Mouse (Mus musculus) myocyte (in vitro differentiated cells): Measurements from ENCODE around the gene Fads3. TPM values are rescaled to one million over a fixed set of nuclear protein-coding genes. Genes with fewer than 3 reads are reported as not detected.
A peak's percentile ranks its signal among the peaks of the same experiment; 100 is the strongest.

ENCODE experiments used
- H3K27me3 ChIP-seq: one replicate; pipeline ENCODE4 v1.6.1; 2011; ENCODE audit not compliant: control insufficient read depth, insufficient read depth, insufficient read length
- H3K36me3 ChIP-seq: one replicate; pipeline ENCODE4 v1.6.1; 2011; ENCODE audit not compliant: control insufficient read depth, insufficient read depth
- H3K4me2 ChIP-seq: one replicate; pipeline ENCODE4 v1.6.1; 2011; ENCODE audit warnings: low read depth, control low read depth
- H3K4me3 ChIP-seq: one replicate; pipeline ENCODE4 v1.5.1; 2011; ENCODE audit warnings: mild to moderate bottlenecking, control low read depth, moderate library complexity
- H3K79me2 ChIP-seq: one replicate; pipeline ENCODE4 v1.6.1; 2011; ENCODE audit not compliant: control insufficient read depth, insufficient read depth
- H3ac ChIP-seq: one replicate; pipeline ENCODE4 v1.6.1; 2011; ENCODE audit not compliant: control insufficient read depth, insufficient read length
- CEBPB ChIP-seq: IDR thresholded peaks from 2 replicates; pipeline ENCODE4 v1.6.1; 2011; ENCODE audit warnings: mild to moderate bottlenecking, moderate library complexity; ENCODE audit not compliant: poor library complexity, insufficient read depth, severe bottlenecking
- E2F4 ChIP-seq: IDR thresholded peaks from one replicate; pipeline ENCODE4 v1.6.1; 2011; ENCODE audit warnings: mild to moderate bottlenecking, control low read depth, moderate library complexity; ENCODE audit not compliant: insufficient read depth
- MAX ChIP-seq: IDR thresholded peaks from one replicate; pipeline ENCODE4 v1.6.1; 2011; ENCODE audit warnings: low read depth, mild to moderate bottlenecking, control low read depth
- MYOD1 ChIP-seq, 3 experiments: IDR thresholded peaks; one replicate each; pipeline ENCODE4 v1.6.1; 2011; ENCODE audit warnings: control low read depth in 2 of 3, low read depth in 2 of 3, mild to moderate bottlenecking in 2 of 3, moderate library complexity in 1 of 3; ENCODE audit not compliant: insufficient read length in 2 of 3, control insufficient read depth in 1 of 3
- MYOG ChIP-seq, 3 experiments: IDR thresholded peaks; one replicate each; pipeline ENCODE4 v1.6.1; 2011; ENCODE audit warnings: control low read depth in 2 of 3, low read depth in 2 of 3, mild to moderate bottlenecking in 2 of 3; ENCODE audit not compliant: insufficient read length in 2 of 3, control insufficient read depth in 1 of 3, insufficient read depth in 1 of 3
- POLR2A ChIP-seq: IDR thresholded peaks from one replicate; pipeline ENCODE4 v1.6.1; 2011; ENCODE audit warnings: low read depth, mild to moderate bottlenecking, control low read depth, moderate library complexity; ENCODE audit not compliant: insufficient read length
- POLR2AphosphoS2 ChIP-seq: IDR thresholded peaks from one replicate; pipeline ENCODE4 v1.6.1; 2011; ENCODE audit warnings: low read depth, control low read depth; ENCODE audit not compliant: insufficient read length
- REST ChIP-seq: IDR thresholded peaks from one replicate; pipeline ENCODE4 v1.6.1; 2011; ENCODE audit warnings: mild to moderate bottlenecking, control low read depth, moderate library complexity; ENCODE audit not compliant: insufficient read depth, insufficient read length
- SRF ChIP-seq: IDR thresholded peaks from one replicate; pipeline ENCODE4 v1.6.1; 2011; ENCODE audit warnings: low read depth; ENCODE audit not compliant: control insufficient read depth, insufficient read length
- TCF12 ChIP-seq: IDR thresholded peaks from one replicate; pipeline ENCODE4 v1.6.1; 2011; ENCODE audit warnings: mild to moderate bottlenecking, control low read depth; ENCODE audit not compliant: poor library complexity, insufficient read depth, severe bottlenecking
- TCF3 ChIP-seq: IDR thresholded peaks from one replicate; pipeline ENCODE4 v1.6.1; 2011; ENCODE audit warnings: low read depth, control low read depth; ENCODE audit not compliant: insufficient read length
- USF1 ChIP-seq: IDR thresholded peaks from one replicate; pipeline ENCODE4 v1.6.1; 2011; ENCODE audit warnings: low read depth, mild to moderate bottlenecking, control low read depth, moderate library complexity
- polyA plus RNA-seq: library from polyadenylated mRNA; unstranded; fragments of >200 nt; fragmentation: generic; extraction: Trizol; gene quantifications from one replicate; pipeline ENCODE4 v1.2.1, GENCODE M21; 2012; ENCODE audit warnings: missing spikeins

Fads3 gene
- polyA plus RNA-seq, 1 experiment = 557 TPM

GRCm38 (mm10) chr19:9998063-9998416 lies 43.3 kb upstream of the Fads3 start:
- Histone ChIP-seq H3K4me2 (no peak overlapping the region), H3K36me3 (no peaks in the 10 kb centered on the region), H3K4me3 (no peak overlapping the region), H3K27me3 (no peaks in the 10 kb centered on the region), H3ac (no peak overlapping the region), H3K79me2 (no peaks in the 10 kb centered on the region)
- TF ChIP-seq TCF12 (no peak), TCF3 (no peak), MYOG (IDR thresholded peaks at IDR 0.05; ENCODE audit: control insufficient read depth in 1 of 3, insufficient read depth in 1 of 3, insufficient read length in 2 of 3, low read depth in 2 of 3) (no peak), SRF (no peak), REST (no peak), MYOD1 (IDR thresholded peaks at IDR 0.05; ENCODE audit: control insufficient read depth in 1 of 3, insufficient read length in 2 of 3, low read depth in 2 of 3) (no peak), E2F4 (no peak), CEBPB (no peak), MAX (no peak), USF1 (no peak)

- Histone ChIP-seq H3K79me2 (no peaks in the 10 kb centered on the region), H3ac (no peak overlapping the region), H3K36me3 (no peaks in the 10 kb centered on the region), H3K4me2 (no peak overlapping the region), H3K4me3 (no peak overlapping the region), H3K27me3 (no peaks in the 10 kb centered on the region)
- TF ChIP-seq REST (no peak), E2F4 (no peak), MYOD1 (IDR thresholded peaks at IDR 0.05; ENCODE audit: control insufficient read depth in 1 of 3, insufficient read length in 2 of 3, low read depth in 2 of 3) (no peak), CEBPB (no peak), USF1 (no peak), MAX (no peak)
Observed at GRCm38 (mm10) chr19:9998736-9999486, 42.5 kb upstream of the Fads3 start.

- Histone ChIP-seq H3K36me3 (no peaks in the 10 kb centered on the region), H3K4me2 (no peak overlapping the region), H3ac (no peak overlapping the region), H3K4me3 (no peak overlapping the region), H3K79me2 (no peaks in the 10 kb centered on the region), H3K27me3 (no peaks in the 10 kb centered on the region)
- TF ChIP-seq MYOG (IDR thresholded peaks at IDR 0.05; ENCODE audit: control insufficient read depth in 1 of 3, insufficient read depth in 1 of 3, insufficient read length in 2 of 3, low read depth in 2 of 3) (no peak), MYOD1 (IDR thresholded peaks at IDR 0.05; ENCODE audit: control insufficient read depth in 1 of 3, insufficient read length in 2 of 3, low read depth in 2 of 3) (peak in 1 of 3 experiments; percentile 28), USF1 (no peak)
Observed at GRCm38 (mm10) chr19:10000330-10000729, 41.0 kb upstream of the Fads3 start.

- Histone ChIP-seq H3K4me3 (no peak within 1 kb of the TSS), H3K79me2 (no peaks in the 10 kb centered on the region), H3K36me3 (no peaks in the 10 kb centered on the region), H3ac (no peak within 1 kb of the TSS), H3K4me2 (no peak within 1 kb of the TSS), H3K27me3 (no peaks in the 10 kb centered on the region)
- TF ChIP-seq E2F4 = no peak
- TF ChIP-seq SRF = no peak
- no peak for TF ChIP-seq USF1
- TF ChIP-seq MAX = no peak
- no peak for TF ChIP-seq TCF12
- no peak for TF ChIP-seq POLR2A
- no peak for TF ChIP-seq POLR2AphosphoS2
- no peak for TF ChIP-seq REST
- no peak for TF ChIP-seq CEBPB
- no peak for TF ChIP-seq TCF3
- TF ChIP-seq MYOD1 (IDR thresholded peaks at IDR 0.05; ENCODE audit: control insufficient read depth in 1 of 3, insufficient read length in 2 of 3, low read depth in 2 of 3) = no peak
- no peak for TF ChIP-seq MYOG (IDR thresholded peaks at IDR 0.05; ENCODE audit: control insufficient read depth in 1 of 3, insufficient read depth in 1 of 3, insufficient read length in 2 of 3, low read depth in 2 of 3)
Observed at GRCm38 (mm10) chr19:10001206-10001969, 40.0 kb upstream of the Fads3 start, which contains the start of the genes Best1 and Rab3il1. Gene Best1 (minus strand): TSS chr19:10001633. Gene Rab3il1 (plus strand): TSS chr19:10001669.

- H3K4me3 ChIP-seq = no peak overlapping the region
- no peak for TF ChIP-seq USF1
- TF ChIP-seq POLR2AphosphoS2 = no peak
- no peak for TF ChIP-seq REST
- TF ChIP-seq MAX = no peak
- no peak for TF ChIP-seq TCF12
- no peak for TF ChIP-seq MYOD1 (IDR thresholded peaks at IDR 0.05; ENCODE audit: control insufficient read depth in 1 of 3, insufficient read length in 2 of 3, low read depth in 2 of 3)
- no peak for TF ChIP-seq TCF3
- TF ChIP-seq E2F4 = no peak
- no peak for TF ChIP-seq CEBPB
- TF ChIP-seq POLR2A = no peak
- no peak for TF ChIP-seq MYOG (IDR thresholded peaks at IDR 0.05; ENCODE audit: control insufficient read depth in 1 of 3, insufficient read depth in 1 of 3, insufficient read length in 2 of 3, low read depth in 2 of 3)
- TF ChIP-seq SRF = no peak
- no peak overlapping the region for H3K4me2 ChIP-seq
- H3K27me3 ChIP-seq = no peaks in the 10 kb centered on the region
- H3K36me3 ChIP-seq = no peaks in the 10 kb centered on the region
- no peak overlapping the region for H3ac ChIP-seq
- H3K79me2 ChIP-seq = no peaks in the 10 kb centered on the region
Observed at GRCm38 (mm10) chr19:10003696-10004095, 37.7 kb upstream of the Fads3 start.
